Mouse (Mus musculus): ENCODE results near the gene Aftph. TPM values are rescaled to one million over a fixed set of nuclear protein-coding genes. Genes with fewer than 3 reads are reported as not detected.

Aftph gene
- polyA plus RNA-seq (2015; fragmentation: Illumina TruSeq; extraction: RNeasy Lipid Tissue Mini Kit (QIAGEN cat#74804); ENCODE audit: insufficient read depth, low read depth, low replicate concordance), result 10.2 TPM

DNA sequence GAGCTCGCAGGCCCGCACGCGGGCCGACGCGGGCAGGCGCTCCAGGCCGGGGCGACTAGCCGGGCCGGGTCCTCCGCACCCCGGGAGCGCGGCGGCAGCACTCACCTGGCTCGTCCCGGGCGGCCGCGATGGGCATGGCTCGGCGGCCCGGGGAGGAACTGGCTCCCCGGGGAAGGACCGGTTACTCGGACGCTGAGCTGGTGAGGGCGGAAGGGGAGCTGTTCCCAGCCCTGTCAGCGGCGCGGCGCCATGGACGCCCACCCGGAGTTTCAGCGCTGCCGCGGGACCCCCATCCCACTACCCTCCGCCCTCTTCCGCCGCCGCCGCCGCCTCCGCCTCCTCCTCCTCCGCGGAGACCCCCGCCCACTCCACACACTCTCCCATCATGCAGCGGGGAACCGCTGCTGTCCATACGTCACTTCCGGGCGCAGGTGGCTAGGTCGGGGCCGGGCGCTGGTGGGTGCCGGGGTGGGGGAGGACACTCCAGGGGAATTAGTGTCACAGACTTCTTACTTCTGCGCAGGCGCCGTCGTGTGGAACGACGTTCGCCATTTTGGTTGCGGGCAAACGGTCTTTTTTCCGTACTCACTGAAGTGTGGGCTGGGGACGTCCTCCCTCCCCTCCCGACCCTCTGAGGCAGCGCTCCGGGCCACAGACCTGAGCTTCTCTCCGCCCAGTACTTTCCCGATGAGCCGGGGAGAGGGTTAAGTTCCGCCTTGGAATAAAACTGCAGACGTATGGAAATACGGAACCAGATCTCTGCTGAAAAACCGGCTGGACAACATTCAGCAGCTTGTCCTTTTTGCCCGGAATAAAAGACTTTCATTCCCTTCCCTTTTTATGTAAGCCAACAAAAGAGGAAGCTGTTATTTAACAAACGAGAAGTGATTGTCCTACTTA lies at the start of gene Aftph:
Gene Aftph, minus strand, starts transcription at position 389 of the 900 bp plus-strand sequence.

Other genes with a start within 250 kb of the Aftph start
- 2.8 TPM for gene Sertad2, start 198.3 kb downstream of the Aftph start, polyA plus RNA-seq (2015; fragmentation: Illumina TruSeq; extraction: RNeasy Lipid Tissue Mini Kit (QIAGEN cat#74804); ENCODE audit: insufficient read depth, low read depth, low replicate concordance)
- 6.7 TPM for gene Lgalsl, start 89.5 kb upstream of the Aftph start, polyA plus RNA-seq (2015; fragmentation: Illumina TruSeq; extraction: RNeasy Lipid Tissue Mini Kit (QIAGEN cat#74804); ENCODE audit: insufficient read depth, low read depth, low replicate concordance)

Data from pancreas, adult 10 weeks (tissue).